Mouse (Mus musculus): ENCODE measurements at regions not wholly inside any gene's neighbourhood (a gene's known extent, or its start where the extent isn't known, plus 50 kb on each side); places are given as distances from the start of the nearest gene placed in this dataset.
"Not testable (repeated sequence)": the region's sequence is repeated elsewhere in the genome, so short reads cannot be mapped to it uniquely, and the experiment has no call there.

GRCm38 (mm10) chr1:88752332-88752731 lies 50.3 kb upstream of the Arl4c start:
- no peak for DNase-seq

- peak; percentile 40 to 45 for DNase-seq
Measured at GRCm38 (mm10) chr1:88756658-88757057, 54.6 kb upstream of the Arl4c start.

GRCm38 (mm10) chr1:88757162-88757561 lies 55.1 kb upstream of the Arl4c start:
- DNase-seq: no peak

- DNase-seq: no peak
Measured at GRCm38 (mm10) chr1:88757746-88758145, 55.7 kb upstream of the Arl4c start.

DNA sequence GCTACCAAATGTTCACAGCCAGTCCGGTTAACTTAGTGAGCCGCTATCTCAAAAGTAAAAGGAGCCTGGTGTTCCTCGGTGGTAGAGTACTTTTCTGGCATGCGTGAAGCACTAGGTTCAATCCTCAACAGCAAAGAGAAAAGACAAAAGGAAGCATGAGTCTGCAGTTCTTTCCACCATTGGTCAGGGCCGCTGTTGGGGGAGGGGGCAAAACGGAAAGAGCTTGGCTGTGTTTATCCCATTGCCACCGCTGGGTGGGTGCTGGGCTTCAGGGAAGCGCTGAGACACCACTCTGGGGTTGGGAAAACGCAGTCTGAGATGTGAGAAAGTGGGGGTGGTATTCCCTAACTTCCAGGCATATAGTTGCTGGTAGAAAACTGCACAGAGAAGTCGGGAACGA lies 58.6 kb upstream of the Arl4c start:
- DNase-seq: no peak

DNA sequence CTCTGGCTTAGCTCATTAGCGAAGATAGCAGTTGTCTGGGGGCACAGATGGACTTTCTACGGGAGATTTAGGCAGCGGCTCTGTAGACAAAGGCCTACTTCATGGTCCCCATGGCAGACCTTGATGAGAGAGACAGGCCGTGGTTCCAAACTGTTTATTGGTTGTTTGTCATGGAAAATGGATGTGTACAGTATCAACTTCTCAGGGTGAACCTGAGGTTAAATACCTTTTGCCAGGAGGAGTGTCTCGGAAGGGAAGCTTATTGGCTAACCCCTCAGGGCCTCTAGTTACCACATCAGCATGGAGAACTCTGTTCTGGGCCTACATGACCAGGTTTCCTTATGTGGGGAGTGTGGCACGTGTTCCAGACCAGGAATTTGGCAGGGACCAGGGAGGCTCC lies 59.1 kb upstream of the Arl4c start:
- no peak for DNase-seq

DNA sequence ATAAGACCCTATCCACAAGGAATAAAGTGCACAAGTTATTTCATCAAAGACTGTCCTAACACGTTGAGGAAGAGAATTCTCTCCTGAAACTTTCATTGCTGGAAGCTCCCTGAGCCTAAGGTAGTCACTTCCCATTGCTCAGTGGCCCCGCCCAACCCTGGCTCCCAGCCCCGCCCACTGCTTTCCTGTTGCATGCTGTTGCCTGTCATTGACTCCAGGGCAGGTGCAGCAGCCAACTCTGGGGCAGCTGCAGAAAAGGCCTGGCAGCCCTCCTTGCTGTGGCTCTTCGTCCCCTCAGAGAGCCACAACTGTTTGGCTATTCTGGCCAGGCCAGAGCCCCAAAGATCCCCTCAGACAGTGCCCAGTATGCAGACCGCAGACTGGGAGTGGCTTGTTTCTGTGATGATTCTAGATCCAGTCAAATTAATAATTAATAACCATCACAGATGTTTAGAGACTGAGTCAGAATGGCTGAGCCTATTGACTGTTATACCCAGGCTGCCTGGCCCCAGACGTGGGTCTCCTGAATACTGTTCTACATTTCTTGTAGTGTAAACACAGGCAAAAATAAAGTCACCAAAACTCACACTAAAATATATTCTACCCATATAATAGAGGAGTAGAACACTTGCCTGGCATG lies 61.8 kb upstream of the Arl4c start:
- DNase-seq: no peak

GRCm38 (mm10) chr1:88764478-88764877 lies 62.5 kb upstream of the Arl4c start:
- DNase-seq: no peak

DNA sequence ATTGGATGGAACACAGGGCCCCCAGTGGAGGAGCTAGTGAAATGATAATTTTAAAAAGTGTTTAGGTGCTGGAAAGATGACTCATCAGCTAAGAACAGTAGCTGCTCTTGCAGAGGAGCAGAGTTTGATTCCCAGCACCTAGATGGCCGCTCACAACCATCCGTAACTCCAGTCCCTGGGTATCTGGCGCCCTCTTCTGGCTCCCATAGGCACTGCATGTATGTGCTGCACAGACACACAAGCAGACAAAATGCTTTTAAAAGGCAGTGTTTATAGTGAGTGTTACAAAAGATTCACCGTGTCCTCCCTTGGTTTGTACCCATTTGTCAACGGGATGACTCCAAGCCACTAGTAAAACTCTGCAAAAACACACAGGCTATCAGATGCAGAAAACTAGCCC lies 75.0 kb upstream of the Arl4c start:
- no peak for DNase-seq

DNA sequence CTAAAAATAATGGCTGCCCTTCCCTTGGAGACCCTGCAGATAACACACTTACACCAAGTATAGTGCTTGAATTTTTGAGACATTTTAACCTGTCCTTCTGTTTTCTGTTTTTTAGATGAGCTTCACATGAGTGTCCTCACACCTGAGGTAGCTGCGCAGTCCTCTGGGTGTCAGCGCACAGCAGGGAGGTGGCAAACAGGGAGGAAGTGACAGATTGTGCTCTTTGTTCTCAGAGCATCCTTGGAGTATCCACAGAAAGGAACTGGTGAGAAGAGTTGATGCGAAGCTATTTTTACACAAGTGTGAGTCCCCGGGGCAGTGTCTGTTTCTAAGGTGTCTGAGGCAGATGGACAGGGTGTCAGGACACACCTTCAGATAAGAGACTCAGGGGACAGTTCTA lies 78.2 kb upstream of the Arl4c start:
- DNase-seq: peak; percentile 52 to 54

DNA sequence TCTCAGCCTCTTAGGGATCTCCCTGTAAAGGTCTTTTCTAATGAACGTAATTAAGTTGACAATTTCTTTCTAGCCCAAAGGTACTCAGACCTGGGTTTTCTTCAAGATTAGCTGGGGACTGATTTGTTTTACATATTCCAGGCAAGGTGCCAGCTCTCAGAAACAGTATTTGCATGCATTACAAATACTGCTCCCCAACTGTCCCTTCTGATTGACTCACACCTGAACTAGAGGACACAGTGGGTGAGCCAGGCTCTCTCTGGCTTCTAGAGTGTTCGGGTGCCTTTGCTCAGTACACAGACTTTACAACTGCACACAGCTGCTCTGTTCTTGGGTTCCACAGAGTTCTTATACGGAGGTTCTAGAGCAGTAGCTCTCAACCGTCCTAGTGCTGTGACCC lies 81.1 kb upstream of the Arl4c start:
- no peak for DNase-seq

GRCm38 (mm10) chr1:88784866-88785620 lies 83.0 kb upstream of the Arl4c start:
- no peak for DNase-seq

DNA sequence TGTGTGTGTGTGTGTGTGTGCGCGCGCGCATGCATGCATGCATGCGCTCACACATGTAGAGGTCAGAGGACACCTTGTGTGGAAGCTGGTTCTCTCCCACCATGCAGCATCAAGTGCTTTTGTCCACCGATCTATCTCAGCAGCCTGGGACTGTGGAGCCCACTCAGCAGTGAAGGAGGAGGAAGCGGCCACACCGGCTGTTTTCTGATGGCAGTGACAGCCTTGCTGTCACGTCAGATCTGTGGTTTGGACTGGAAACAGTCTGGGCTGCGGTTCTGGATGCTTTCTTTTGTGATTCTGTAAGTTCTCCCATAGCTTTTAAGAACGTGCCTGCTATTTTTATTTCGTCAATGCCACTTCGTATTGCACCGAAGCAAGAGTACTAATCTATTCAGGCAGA lies 84.0 kb upstream of the Arl4c start:
- DNase-seq: no peak

- DNase-seq: no peak
Measured at GRCm38 (mm10) chr1:88790674-88791073, 88.7 kb upstream of the Arl4c start.

DNA sequence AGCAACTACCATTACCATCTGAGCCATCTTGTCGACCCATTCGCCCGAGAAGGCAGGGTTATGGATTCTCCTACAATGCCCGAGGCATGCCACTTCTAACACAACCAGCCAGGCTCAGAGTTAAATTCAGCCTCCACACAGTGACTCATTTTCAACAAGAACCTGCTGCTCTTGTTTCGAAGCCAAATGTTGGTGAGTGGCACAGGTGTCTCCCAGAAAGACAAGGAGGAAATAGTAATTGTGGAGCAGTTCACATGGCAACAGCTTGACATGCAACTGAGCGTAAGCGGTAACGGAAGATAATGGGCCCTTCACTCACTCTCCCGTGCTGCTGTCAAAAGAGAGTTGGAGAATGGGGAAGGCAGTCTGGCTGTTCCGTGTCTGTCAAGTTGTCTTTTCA lies 92.9 kb upstream of the Arl4c start:
- peak; percentile 20 to 44 for DNase-seq

GRCm38 (mm10) chr1:88798473-88798872 lies 96.5 kb upstream of the Arl4c start:
- DNase-seq: no peak

GRCm38 (mm10) chr1:88798874-88799273 lies 96.9 kb upstream of the Arl4c start:
- no peak for DNase-seq

DNA sequence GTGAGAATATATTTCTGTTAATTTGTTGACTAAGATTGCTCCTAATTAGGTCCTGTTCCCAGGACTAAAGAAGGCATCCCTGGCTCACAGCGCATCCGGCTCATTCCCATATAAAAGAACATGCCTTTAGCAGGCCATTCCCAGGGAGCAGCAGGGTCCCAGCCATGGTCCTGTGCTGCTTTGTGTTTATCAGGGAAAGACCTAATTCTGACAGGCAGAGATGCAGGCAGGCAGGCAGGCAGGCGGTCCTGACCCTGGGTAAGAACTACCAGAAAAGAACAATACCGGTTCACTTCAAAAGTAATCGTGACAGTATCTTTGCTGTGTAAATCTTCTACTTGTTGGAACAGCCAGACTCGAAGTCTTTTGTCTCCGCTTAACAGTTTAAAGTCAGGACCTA lies 97.3 kb upstream of the Arl4c start:
- no peak for DNase-seq

DNA sequence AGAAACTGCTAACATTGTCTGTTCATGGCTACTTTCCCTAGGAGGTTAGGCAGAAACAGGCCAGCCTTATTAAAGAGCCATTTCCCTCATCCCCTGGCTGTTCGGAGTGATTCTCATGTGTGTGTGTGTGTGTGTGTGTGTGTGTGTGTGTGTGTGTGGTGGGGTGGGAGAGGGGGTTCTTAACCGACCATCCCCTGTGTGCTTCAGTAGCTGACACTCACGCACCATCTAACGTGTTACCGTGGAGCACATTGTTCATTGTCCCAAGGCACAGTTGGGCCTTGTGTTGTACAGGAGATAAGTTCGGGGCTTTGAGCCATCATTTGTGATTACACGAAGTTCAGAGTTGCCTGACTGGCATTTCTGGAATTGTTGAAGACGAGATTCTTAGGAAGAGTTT lies 97.8 kb upstream of the Arl4c start:
- DNase-seq: no peak

DNA sequence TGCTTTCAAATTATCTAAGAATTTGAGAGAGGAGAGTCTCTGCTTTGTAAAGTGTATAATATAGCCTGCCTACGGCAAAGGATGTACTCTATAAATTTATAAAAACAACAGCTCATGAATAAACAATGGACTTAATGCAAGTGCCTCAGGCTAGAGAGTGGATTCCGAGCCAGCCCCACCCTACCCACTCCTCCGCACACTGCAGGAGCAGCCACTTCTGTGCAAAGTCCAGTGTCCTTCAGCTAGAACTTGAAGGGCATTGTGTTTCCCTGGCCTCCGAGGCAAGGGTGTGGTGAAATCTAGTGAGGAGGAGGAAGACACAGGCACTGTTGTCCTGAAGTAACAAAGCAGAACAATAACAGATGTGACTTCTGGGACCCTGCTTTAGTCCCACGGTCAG lies 98.4 kb upstream of the Arl4c start:
- no peak for DNase-seq

DNA sequence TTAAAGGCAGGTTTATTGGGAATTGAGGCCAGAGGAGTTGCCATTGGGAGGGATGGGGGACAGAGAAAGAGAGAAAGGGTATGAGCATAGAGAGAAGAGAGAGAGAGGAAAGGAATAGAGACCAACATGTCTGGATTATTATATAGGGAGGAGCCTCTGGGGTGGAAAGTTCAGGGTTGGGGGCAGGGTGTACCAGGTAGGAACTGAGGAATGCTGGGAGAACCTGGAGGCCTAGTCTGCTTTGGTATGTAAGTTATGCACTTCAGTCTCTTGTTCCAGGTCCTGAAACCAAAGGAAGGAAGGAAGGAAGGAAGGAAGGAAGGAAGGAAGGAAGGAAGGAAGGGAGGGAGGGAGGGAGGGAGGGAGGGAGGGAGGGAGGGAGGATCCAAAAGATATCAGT lies 99.1 kb upstream of the Arl4c start:
- DNase-seq: not testable (repeated sequence)

DNA sequence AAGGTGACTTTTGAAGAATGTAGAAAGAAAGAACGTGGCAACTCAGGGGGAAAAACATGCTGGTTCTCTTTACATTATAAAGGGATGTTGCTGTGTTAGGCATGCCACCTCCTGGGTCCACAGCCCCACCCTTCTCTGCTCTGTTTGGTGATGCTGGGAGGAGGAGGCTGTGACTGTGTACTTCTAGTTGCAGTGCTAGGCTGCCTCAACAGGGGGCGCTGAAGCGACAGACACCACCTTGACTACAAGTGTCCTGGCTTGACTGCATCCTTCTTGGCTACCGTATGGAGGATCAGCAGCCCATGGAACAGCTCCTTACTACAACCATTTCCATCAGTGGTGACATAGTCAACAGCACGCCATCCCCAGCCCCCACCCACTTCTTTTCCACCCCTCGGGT lies 104.9 kb upstream of the Arl4c start:
- DNase-seq: peak; percentile 21 to 28

DNA sequence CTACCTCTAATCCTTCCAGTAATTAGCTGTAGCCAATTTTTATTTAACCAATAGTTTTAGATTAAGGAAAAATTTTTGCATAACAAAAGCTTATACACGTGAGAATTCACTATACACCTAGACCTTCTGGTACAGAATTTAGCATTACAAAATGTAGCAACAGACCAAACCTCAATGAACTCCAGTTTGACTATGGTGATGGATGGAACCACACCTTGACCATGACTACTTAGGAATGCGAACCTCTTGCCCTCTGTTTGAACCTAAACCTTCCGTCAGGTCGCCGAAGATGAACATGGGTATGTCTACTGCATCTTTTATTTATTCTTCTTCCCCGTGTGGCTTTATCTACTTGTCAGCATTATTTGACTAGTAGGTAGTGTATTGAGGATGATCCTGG lies 105.9 kb upstream of the Arl4c start:
- DNase-seq: no peak

DNA sequence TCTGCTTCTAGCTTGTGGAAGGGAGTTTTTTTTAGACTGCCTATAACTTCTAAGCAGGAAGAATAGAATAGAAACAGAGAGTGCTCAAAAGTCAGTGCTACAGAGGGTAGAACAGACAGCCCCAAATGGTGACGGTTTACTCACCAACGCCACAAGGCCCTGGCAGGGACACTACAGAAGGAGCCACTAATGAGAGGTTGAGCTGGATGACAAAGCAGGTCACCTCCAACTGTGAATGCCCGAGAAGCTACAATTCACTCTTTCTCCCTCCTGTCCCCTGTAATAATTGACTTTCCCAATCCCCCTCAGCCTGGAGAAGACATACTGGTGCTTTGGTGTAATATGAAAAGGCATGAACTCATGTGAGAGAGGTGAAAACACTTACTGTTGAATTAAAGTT lies 106.5 kb upstream of the Arl4c start:
- no peak for DNase-seq

GRCm38 (mm10) chr1:88809756-88810155 lies 107.7 kb upstream of the Arl4c start:
- no peak for DNase-seq

Data from cerebellum, postnatal 36 days (tissue).